Mouse (Mus musculus) B cell, adult 2 months (primary cell): Measurements from ENCODE around the gene Itih5.

Experiments used
- DNase-seq, 2 experiments: peaks; one replicate each; pipeline ENCODE4 v3.0.0; 2022

The Itih5 gene

DNA sequence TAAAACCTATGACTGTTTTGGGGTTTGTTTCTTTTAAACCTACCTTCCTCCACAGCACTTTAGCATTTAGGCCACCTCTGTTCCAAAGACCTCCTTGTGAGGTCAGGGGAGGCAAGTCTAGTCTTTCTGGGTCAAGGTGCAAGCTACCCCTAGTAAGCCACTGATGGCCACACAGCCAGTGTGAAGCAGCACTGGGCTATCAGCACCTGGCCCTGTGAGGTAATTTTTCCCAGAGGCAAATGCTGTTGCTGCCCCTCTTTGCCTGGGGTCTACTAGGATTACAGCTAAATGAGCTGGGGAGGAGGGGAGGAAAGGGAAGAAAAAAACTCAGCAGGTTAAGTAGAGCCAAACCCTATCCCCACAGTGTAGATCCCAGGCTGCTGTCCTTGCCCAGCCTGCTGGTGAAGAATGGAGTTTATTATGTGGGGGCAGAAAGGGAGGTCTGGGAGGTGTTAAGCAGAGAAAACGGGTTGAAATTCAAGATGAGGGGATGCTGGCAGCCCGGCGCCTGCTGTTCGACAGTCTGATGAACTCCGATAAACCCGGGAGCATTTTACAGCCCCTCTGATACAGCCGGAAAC, 110.6 kb downstream of the Itih5 start:
- DNase-seq: no peak

DNA sequence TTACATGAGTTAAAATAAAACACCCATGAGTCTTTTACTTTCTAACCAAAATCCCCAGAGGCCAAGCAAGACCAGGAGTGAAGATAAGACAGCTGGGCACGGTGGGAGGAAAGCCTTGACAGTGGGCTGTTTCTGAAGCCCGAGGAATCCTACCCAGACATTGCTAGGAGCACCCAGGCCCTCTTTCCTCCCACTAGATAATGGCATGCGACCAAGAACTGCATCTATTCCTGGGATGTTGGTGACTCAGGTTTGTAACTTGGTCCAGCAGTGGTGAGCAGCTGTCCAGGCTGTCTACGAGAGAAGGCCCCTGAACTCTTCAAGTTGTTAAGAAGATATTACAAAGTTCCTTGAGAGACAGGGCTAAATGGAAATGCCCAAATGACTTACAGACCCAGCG, 112.5 kb downstream of the Itih5 start:
- no peak for DNase-seq

DNA sequence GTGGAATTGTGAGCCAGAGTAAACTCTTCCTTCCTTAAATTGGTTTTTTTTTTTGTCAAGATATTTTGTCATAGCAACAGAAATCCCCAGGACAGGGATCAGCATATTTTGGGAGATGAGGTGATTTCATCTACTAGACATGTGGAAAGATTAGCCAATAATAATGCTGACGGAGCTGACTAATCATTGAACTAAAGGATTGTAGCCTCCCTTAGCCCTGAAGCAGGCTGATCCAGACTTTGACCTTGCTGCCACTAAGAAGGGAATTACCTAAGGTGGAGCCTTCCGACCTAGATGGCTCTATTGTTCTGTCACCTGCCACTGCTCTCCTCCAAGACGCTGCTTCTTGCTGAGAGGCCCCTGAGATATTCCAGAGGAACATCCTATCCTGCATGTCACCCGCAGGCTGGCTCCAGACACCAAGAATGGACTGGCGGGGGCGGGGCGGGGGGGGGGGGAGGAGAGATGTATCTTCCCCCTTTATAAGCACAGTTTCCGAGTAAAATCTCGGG, 119.3 kb downstream of the Itih5 start:
- DNase-seq: no peak

DNA sequence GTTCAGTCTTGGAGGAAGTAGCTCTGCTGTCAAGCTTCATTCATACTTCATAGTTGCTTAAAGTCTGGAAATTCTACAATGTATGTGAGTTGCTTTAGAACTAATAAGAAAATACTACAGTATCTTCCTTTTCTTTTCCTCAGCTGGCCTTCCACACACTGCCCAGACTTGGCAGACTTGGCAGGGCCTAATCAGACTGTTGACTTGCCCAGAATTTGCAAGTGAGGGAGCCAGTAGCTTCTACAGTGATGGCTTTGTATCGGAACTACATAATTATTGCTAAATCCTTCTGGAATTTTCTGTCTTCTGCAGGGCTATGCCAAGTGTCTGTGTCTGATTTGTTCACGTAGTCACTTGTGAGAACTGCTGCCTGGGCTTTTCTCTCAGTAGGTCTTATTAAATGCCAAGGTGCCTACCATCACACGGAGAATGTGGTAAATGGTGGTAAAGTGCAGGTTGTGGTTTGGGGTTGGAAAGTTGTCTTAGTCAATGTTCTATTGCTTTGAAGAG, 120.2 kb downstream of the Itih5 start:
- no peak for DNase-seq

DNA sequence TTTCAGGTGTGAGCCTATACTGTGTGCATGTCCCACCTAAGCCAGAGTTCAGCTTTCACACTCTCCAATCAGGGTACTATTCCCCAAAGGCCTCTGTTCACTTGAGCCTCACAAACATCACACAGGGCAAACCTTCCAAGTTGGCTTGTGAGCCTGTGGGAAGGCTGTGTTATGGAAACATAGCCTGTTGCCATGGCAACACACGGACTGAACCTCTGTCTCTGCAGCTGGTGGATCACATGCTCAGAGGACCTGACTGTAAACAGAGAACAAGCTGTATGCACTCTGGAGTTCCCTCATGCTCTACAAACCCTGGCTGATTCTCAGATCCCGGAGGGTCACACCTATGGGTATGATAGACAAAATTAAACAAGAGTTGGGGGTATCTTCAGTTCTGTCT, 122.8 kb downstream of the Itih5 start:
- no peak for DNase-seq

DNA sequence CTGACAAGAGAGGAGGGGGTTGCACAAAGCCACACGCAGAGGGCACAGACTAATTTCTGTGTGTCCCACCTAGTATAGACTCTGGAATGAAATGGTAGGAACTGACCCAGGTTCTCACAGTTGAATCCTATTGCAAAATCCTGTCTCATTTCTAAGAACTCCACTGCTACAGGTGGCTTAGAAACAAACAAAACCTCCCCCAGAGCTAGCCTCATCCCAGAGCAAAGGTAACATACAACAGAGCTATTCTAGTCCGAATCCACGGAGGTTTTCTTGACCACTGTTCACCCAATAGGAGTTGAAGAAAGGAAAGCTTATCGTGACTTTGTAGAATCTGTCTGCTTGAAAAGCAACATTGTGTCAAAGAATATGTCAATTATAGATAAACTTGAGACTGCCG, 130.3 kb downstream of the Itih5 start:
- no peak for DNase-seq

DNA sequence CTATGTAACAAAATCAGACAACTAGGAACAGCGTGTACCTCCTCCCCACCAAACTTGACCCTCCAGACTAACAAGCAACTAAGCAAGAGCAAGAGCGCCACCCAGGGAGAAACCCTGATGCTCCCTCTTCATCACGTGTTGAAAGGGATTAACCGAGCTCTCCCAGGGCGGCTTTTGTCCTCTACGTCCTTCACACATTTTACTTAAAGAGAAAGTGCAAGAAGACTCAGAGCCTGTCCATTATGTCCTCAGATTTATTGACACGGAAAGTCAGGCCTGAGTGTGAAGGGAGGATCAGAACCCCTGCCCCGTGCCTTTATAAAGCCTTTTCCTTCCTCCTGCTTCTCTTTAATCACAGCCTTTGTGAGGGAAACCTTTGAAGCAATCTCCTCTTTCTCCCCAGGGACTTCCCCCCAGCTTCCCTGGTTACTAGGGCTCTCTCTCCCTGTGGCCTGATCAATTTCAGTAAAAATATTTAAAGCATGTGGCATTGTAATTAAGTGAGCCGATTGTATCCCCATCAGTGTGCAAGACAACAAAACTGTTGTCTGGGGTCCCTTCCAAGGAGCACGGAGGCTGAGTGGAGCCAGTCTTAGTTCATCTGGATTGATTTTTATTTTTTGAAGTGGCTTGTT, 131.4 kb downstream of the Itih5 start:
- no peak for DNase-seq

DNA sequence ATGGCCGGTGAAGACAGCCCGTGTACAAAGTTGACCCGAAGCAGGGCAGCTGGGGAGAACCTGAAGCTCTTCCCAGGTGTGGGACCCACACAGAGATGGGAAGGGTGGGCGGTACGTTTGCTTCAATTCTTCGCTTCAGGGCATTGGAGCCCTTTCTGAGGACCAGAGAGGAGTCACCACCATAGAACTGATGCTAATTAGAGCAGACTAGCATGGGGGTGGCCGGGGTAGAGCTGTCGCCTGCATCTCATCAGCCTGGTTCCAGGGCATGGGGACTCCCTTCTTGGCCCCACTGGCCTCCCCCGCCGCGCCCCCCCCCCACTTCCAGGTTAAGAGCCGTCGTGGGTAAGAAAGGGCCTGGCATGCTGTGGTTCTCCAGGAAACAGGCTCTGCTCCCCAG, 132.6 kb downstream of the Itih5 start:
- no peak for DNase-seq

DNA sequence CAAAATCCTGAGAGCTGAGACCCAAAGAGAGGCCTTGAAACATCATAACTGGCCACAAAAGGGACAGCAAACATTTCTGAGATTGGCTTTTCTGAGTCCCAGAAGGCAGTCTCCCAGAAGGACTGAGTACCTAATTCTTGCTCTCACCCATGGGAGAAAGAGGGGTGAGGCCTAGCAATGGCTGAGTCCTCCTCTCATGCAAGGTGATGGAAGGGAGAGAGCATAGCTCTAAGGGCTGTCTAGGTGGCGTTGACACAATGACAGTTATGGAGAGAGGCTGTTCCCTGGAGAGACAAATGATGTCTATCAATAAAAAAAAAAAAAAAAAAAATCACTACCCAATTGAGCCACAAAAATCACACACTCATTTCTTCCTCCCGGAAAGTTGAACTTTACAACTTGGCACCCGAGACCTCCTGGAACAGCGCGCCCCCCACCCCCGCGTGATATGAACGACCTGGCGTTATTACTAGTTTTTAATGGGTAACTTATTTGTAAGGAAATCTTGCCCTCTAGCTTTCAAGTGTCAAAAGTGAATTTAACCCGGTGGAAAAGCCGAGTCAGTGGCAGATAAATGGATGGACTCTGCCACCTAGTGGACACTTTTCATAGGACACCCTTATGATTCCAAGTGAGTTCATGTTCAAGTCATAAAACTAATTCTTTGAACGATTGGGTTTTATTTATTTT, 134.9 kb downstream of the Itih5 start:
- DNase-seq: peak; percentile 75 to 81

DNA sequence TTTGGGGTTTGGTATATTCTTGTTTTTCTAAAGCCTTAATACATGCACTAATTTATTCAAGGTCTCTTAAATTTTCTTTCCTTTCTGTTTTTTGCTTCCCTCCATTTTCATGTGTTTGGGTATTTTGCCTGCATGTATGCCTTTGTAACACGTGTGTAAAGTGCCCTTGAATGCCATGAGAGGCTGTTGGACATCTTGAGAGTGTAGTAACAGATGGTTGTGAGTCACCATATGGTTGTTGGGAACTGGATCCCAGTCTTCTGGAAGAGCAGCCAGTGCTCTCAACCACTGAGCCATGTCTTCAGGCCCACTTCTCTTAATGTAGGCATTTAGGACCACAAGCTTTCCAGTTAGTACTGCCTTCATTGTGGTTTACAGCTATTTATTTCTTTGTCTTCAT, 135.5 kb downstream of the Itih5 start:
- DNase-seq: no peak

DNA sequence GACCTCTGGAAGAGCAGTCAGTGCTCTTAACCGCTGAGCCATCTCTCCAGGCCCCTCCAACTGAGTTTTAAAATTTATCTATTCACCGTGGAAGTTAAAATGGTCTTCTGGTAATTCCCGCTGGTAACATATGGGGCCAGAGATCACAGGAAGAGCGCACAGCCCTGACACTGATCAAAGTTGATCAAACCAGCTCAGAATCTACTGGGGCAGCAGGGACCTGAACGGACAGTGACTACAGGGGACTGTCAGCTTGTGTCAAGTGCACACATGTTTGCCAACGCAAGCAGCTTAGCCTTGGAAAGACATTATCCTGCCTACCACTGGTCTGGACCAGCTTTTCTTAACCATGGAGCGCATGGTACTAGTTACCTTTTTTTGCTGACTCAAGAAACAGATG, 136.7 kb downstream of the Itih5 start:
- DNase-seq: no peak

DNA sequence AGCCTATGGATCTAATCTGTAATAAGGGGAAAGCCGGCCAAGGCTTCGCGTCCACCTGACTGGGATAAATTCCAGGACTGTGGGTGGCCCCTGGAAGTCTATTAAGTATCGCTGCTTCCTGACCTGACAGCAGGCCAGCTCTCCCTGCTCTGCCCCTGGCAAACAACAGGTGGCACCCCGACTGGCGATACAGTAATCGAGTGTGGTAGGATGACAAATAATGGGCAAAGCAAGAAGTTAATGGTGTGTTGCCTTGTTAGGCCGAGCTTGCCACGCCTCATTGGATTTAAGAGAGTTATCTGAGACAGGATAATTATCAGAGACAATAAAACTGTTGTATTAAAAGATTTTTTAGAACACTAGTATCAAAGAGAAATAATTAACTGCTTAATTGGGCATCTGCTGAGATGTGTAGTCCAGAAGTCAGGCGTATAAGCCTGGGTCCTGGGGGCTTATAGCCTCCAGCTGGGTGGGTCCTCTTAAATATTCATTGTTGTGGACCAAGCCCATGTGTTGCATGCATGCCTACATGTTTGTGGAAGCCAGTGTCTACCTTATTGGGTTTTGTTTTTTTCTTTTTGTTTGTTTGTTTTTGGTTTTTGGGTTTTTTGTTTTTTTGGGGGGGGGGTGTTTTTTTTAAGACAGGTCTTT, 140.3 kb downstream of the Itih5 start:
- DNase-seq: no peak

DNA sequence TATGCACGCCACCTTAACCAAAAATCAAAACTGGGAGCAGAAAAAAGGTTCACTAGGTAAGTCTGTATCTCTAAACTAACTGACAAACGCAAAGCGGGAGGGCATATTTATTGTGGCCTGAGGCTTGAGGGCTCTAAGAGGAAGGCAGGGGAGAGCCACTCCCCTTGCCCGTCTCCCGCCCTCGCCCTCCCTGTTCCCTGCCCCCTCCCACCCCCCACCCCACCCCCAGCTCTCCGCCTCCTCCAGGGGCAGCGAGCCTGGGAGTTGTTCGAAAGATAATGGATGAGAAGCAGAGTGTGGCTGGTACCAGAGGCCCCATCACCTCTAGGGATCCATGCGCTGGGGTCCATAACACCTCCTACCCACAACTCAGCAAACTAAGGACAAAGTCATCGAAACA, 142.5 kb downstream of the Itih5 start:
- DNase-seq: no peak

DNA sequence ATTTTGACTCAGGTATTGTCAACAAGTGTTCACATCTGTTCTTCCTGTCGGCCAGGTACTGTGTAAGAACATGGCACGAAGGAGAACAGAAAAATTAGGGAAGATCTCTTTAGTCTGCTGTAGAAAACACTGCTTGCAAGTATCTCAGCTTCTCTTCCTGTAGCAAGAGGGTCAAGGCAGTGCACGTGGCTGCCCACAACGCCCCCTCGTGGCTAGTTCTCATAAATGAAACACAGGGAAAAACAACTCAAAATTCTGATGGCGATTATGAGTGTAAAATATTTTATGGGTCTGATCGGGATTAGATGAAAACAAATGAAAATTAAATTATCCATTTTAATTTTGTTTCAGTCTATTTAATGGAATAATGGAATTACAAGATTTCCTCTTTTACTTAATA, 146.9 kb downstream of the Itih5 start:
- DNase-seq: peak; percentile 25 to 33

DNA sequence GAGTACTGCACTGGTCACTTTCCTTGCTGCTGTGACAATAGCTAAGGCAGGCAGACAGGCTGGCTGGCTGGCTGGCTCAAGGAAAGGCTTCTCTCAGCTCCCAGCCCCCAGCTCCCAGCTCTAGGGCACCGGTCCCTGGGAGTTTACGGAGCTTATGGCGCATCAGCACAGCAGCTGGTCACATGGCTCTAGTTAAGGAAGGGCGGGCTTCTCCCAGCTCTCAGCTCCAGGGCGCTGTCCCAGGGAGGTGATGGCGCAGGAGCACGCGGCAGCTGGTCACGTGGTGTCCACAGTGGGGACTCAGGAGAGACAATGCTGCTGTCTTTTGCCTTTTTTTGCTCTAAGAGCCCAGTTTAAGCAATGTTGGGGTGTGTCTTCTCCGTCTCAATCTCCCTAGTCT, 147.4 kb downstream of the Itih5 start:
- no peak for DNase-seq

DNA sequence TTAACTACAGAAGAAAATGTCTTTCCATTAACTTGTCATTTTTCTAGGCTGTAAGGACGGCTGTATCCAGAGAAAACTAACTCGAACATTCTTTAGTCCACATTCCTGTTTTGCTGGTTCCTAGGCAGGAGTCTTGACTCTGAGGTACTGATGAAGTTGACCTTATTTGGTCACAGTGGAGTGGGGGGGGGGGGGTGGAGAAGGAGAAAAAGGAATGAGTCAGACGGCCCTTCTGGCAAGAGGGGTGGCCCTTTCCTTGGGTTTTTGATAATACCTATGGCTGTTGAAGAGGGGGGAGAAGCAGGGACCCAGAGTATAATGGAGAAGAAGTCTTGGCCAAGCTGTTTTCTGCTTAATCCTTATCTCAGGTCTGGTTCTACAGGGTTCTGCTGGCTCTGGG, 148.0 kb downstream of the Itih5 start:
- no peak for DNase-seq

DNA sequence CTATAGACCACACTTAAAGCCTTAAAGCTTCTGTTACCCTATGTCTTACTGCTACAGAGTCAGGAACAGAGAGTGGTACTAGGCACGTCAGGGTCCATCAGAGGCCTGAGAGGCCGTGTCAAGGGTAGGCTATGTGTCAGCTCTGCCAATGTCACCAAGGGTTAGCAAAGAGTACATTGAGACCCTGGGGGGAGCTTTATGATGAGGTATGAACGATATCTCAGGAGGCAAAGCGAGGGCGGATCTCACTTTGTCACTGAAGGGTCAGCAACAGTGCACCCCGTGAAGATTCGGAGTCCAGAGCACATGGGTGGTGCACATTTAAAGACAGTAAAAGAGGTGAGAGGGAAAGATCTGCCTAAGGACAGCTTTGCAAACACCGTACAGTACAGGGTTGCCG, 148.6 kb downstream of the Itih5 start:
- no peak for DNase-seq

DNA sequence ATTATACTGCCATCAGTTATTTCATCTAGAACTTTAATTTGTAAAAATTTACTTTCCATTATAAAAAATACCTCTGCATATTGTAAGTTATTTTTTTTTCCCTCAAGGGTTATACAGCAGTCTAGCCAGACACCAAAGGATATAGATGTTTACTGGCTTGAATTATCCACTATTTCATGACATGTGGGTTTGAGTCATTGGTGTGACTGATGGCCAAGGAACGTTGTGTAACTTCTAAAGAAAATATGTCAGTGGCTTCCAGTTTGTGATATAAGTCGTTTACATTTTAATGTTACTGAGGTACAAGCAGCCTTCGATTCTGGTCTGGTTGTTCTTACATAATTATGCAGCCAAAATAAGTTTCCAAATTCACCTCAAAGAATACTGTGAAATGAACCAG, 151.5 kb downstream of the Itih5 start:
- no peak for DNase-seq
